Mouse (Mus musculus) neural tube, embryonic 14.5 days (tissue): Measurements from ENCODE around the gene Pax2. TPM values are rescaled to one million over a fixed set of nuclear protein-coding genes. Genes with fewer than 3 reads are reported as not detected.

ENCODE experiments used
- ATAC-seq: fragments of 200-750 bp; cut with Nextera tagmentation; 2 replicates; pipeline ENCODE4 v1.8.0; 2017; ENCODE audit warnings: low read depth, mild to moderate bottlenecking, moderate TSS enrichment, moderate library complexity
- H3K27ac ChIP-seq: fragments of 300-500 bp; sonication (generic); 2 replicates; pipeline ENCODE4 v1.5.1; 2014; ENCODE audit warnings: low read depth, mild to moderate bottlenecking, control low read depth, low read length, moderate library complexity, mixed read lengths
- H3K27me3 ChIP-seq: fragments of 300-500 bp; sonication (generic); 2 replicates; pipeline ENCODE4 v1.6.1; 2014; ENCODE audit warnings: low read length; ENCODE audit not compliant: control insufficient read depth, insufficient read depth
- H3K36me3 ChIP-seq: fragments of 300-500 bp; sonication (generic); 2 replicates; pipeline ENCODE4 v1.6.1; 2014; ENCODE audit warnings: low read length, mixed read lengths; ENCODE audit not compliant: control insufficient read depth, insufficient read depth
- H3K4me1 ChIP-seq: fragments of 300-500 bp; sonication (generic); 2 replicates; pipeline ENCODE4 v1.6.1; 2014; ENCODE audit warnings: low read length; ENCODE audit not compliant: control insufficient read depth, insufficient read depth
- H3K4me2 ChIP-seq: fragments of 300-500 bp; sonication (generic); 2 replicates; pipeline ENCODE4 v1.6.1; 2014; ENCODE audit warnings: mild to moderate bottlenecking, low read depth, low read length, control low read depth
- H3K4me3 ChIP-seq: fragments of 300-500 bp; sonication (generic); 2 replicates; pipeline ENCODE4 v1.5.1; 2014; ENCODE audit warnings: low read depth, low read length, control low read depth, mixed read lengths
- H3K9ac ChIP-seq: fragments of 300-500 bp; sonication (generic); replicated peaks from 2 replicates; pipeline ENCODE4 v1.6.1; 2014; ENCODE audit warnings: low read depth, mild to moderate bottlenecking, control low read depth, low read length, mixed read lengths
- H3K9me3 ChIP-seq: fragments of 300-500 bp; sonication (generic); 2 replicates; pipeline ENCODE4 v1.6.1; 2016; ENCODE audit warnings: low read length; ENCODE audit not compliant: control insufficient read depth
- WGBS: fragments of 180-500 bp; shearing (Covaris S2); extraction: QIAGEN DNeasy Blood & Tissue Kit; methylation state at CpG from one replicate; pipeline ENCODE4 v1.1.7; 2014; 5-methylcytosine and 5-hydroxymethylcytosine counted together
- microRNA-seq: library from miRNA; unstranded; fragments of <30 nt; microRNA quantifications from one replicate; pipeline ENCODE4, GENCODE M21; 2016
- polyA plus RNA-seq: library from polyadenylated mRNA; unstranded; fragments of >200 nt; fragmentation: Nextera tagmentation; extraction: Ambion mirVana; gene quantifications from 2 replicates; pipeline ENCODE4 v1.2.1, GENCODE M21; 2014

Gene Pax2
- polyA plus RNA-seq, 1 experiment from 2014 or later = 27.0 TPM

DNA sequence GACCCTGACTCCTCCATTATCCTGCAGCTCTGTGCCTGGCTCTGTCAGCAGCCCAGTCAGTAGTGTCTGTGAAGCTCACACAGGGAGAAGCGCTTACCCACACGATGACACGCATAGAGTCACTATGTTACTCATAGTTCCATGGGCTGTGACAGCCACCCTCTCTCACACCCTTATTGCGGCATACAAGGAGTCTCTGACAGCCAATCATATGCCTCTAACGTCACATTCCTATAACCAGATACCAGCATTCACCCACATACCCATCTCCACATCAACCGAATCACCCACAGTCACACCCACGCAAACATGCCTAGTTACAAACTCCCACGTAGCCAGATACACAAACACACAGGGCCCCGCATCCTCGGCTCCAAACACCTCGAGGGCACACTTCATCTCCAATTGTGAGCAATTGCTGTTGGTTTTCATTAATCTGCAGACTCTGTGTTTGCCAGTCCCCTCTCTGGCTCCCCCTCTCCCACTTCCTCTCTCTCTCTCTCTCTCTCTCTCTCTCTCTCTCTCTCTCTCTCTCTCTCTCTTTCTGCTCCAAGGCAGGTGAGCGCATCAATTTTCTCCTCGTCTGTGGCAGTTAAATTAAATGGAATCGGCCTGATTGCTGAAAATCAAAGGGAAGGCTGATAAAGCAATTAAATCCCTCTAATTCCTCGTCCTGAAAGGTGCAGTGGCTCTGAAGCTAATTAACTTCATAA lies 118.5 kb downstream of the Pax2 start:
- WGBS = 54% methylated on average over 15 of the region's 15 CpGs
- Histone ChIP-seq H3K4me2 (no peak overlapping the region), H3K4me3 (no peak overlapping the region), H3K9ac (no peak overlapping the region), H3K4me1 (0 out of 2 replicates have a peak, but pooled peaks cover 4% of the 10 kb centered on the region), H3K27ac (peak overlapping the region; percentile 35), H3K36me3 (no peaks in the 10 kb centered on the region), H3K9me3 (no peaks in the 10 kb centered on the region), H3K27me3 (0 out of 2 replicates have a peak, but pooled peaks cover 2% of the 10 kb centered on the region)
- ATAC-seq = 0 out of 2 replicates have a peak, but pooled peaks have one; percentile 34

DNA sequence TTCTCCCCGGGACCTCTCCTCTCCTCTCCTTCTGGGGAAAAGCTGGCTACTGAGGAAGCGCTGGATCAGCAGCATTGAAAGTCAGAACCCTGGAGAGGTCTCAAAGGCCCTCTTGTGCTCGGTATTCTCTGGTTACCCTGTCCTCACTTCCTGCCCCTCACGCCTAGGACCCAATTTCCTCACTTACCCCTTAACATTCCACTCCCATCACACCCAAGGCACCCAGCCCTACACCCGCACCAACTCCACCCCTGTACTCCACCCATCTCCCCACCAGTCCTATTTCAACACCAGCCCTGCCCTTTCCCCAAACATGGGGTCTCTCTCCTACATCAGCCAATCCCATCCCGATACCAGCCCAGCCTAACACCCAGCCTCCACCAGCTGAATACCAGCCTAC lies 119.1 kb downstream of the Pax2 start:
- no peaks in the 10 kb centered on the region for H3K9me3 ChIP-seq
- no peaks in the 10 kb centered on the region for H3K36me3 ChIP-seq
- H3K4me1 ChIP-seq = 0 out of 2 replicates have a peak, but pooled peaks cover 4% of the 10 kb centered on the region
- no peak for ATAC-seq
- no peak overlapping the region for H3K9ac ChIP-seq
- 0 out of 2 replicates have a peak, but pooled peaks cover 2% of the 10 kb centered on the region for H3K27me3 ChIP-seq
- H3K27ac ChIP-seq = peak overlapping the region; percentile 28; the same call in 1 of the 2 replicates
- H3K4me3 ChIP-seq = no peak overlapping the region
- no peak overlapping the region for H3K4me2 ChIP-seq
- WGBS = 31% methylated on average over 6 of the region's 6 CpGs

DNA sequence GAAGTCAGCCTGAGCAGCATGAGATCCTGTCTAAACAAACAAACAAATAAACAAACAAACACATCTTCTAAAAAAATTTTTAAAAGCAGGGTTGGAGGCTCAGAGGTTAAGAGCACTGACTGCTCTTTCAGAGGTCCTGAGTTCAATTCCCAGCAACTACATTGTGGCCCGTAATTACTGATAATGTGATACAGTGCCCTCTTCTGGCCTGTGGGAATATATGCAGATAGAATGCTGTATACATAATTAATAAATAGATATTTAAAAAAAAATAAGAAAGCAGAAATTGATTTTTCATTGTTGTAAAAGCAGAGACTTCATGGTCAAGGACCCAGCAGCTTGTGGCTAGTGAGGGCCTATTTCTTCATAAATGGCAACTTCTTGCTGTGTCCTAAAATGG lies 119.9 kb downstream of the Pax2 start:
- H3K4me3 ChIP-seq = no peak overlapping the region
- ATAC-seq = no peak
- H3K27ac ChIP-seq = no peak overlapping the region
- 0 out of 2 replicates have a peak, but pooled peaks cover 2% of the 10 kb centered on the region for H3K27me3 ChIP-seq
- H3K9me3 ChIP-seq = no peaks in the 10 kb centered on the region
- H3K36me3 ChIP-seq = no peaks in the 10 kb centered on the region
- H3K4me1 ChIP-seq = 0 out of 2 replicates have a peak, but pooled peaks cover 4% of the 10 kb centered on the region
- no peak overlapping the region for H3K4me2 ChIP-seq
- WGBS = 73% methylated on average over 1 of the region's 1 CpGs
- H3K9ac ChIP-seq = no peak overlapping the region

DNA sequence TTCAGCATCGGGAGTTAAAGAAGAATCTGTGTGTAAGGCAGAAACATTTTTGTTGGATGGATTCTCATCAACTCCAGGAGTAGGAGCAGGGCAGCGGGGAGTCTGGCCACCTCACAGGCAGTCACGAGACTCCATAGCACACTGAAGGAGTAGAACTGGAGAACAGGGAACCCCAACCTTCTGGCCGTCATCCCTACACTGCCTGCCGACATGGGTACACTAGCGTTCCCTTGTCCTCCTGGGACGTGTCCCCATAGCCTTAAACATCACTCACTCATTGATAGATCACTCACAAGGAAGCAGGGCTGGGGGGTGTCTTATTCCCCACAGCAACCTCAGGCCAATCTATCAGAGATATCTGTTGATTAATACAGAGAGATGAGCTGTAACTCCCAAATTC lies 120.7 kb downstream of the Pax2 start:
- Histone ChIP-seq H3K27me3 (0 out of 2 replicates have a peak, but pooled peaks cover 2% of the 10 kb centered on the region), H3K4me3 (no peak overlapping the region), H3K9me3 (no peaks in the 10 kb centered on the region), H3K27ac (no peak overlapping the region), H3K36me3 (no peaks in the 10 kb centered on the region), H3K4me2 (no peak overlapping the region), H3K4me1 (peaks cover 8% of the 10 kb centered on the region; the same call in 1 of the 2 replicates), H3K9ac (no peak overlapping the region)
- 90% methylated on average over 7 of the region's 7 CpGs for WGBS
- no peak for ATAC-seq

DNA sequence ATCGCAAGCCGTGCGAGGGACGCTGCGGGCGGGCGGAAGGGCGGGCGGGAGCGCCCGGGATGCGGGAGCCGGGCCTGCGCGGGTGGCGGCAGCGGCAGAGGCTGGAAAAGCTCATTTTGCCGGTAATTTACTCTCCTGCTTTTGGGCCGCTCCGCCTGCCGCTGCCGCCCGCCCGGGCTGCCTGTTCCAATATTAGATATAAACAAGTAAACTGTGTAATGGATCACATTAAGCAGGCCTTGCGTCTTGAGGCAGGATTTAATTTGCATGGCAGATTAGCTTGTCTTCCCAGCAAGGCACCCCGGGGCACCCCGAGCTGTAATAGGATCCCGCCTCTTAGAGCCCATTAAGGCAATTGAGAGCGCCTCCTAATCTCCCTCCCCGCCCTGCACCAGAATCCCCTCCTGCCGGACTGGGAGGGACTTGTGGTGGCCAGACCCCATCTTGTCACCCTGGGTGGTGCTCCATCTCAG lies 126.7 kb downstream of the Pax2 start:
- under 1% methylated on average over 31 of the region's 31 CpGs for WGBS
- Histone ChIP-seq H3K4me2 (peak overlapping the region; percentile 50), H3K9ac (peak overlapping the region; percentile 32), H3K4me1 (peaks cover 18% of the 10 kb centered on the region), H3K27ac (peak overlapping the region; percentile 74), H3K27me3 (no peaks in the 10 kb centered on the region; the same call in 1 of the 2 replicates), H3K4me3 (peak overlapping the region; percentile 22), H3K36me3 (no peaks in the 10 kb centered on the region), H3K9me3 (no peaks in the 10 kb centered on the region)
- peak; percentile 74 for ATAC-seq

DNA sequence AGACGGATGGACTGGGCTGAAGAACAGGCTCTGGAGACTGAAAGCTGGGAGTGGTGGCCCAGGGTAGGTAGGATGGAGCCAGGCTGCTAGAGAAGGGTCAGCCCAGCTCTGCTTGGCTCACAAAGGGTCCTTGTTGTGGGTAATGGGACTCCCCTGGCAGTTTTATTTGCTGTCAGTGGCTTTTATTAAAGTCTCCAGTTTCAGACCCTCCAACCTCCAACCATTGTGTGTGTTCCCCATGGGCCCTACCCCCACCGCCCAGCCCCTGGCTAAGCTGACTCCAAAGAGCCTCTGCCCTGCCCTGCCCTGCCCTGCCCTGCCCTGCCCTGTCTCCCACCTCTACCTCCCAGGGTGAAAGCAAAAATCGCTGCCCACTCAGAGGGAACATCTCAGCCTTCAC lies 128.5 kb downstream of the Pax2 start:
- no peaks in the 10 kb centered on the region for H3K9me3 ChIP-seq
- H3K4me2 ChIP-seq = no peak overlapping the region
- no peak overlapping the region for H3K27ac ChIP-seq
- H3K36me3 ChIP-seq = no peaks in the 10 kb centered on the region
- H3K4me3 ChIP-seq = no peak overlapping the region
- no peak overlapping the region for H3K9ac ChIP-seq
- peaks cover 18% of the 10 kb centered on the region for H3K4me1 ChIP-seq
- no peak for ATAC-seq
- WGBS = 26% methylated on average over 3 of the region's 3 CpGs
- H3K27me3 ChIP-seq = no peaks in the 10 kb centered on the region; the same call in 1 of the 2 replicates

DNA sequence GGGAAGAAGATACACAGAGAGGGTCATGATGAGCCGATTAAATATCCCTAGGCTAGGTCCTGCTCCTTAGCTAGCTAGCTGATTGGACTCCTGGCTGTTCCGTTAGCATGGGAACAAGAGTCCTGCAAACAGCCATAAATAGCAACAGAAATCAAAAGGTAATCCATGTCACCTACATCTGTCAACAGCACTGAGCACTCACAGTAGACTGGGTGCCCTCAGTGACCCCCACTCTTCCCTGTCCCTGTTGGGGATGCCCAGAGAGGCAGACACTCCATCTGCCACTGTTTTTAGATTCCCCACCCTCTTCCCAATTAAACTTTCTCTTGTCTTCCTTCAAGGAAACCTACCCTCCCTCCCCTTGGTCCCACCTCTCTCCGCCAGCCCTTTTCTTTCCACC lies 130.6 kb downstream of the Pax2 start:
- Histone ChIP-seq H3K27me3 (no peaks in the 10 kb centered on the region; the same call in 1 of the 2 replicates), H3K4me2 (no peak overlapping the region), H3K4me1 (peaks cover 15% of the 10 kb centered on the region), H3K4me3 (no peak overlapping the region), H3K36me3 (no peaks in the 10 kb centered on the region), H3K27ac (no peak overlapping the region), H3K9me3 (no peaks in the 10 kb centered on the region), H3K9ac (no peak overlapping the region)
- ATAC-seq = no peak
- 32% methylated on average over 3 of the region's 3 CpGs for WGBS

Small RNAs within 50 kb of the gene (microRNA-seq; reads per million reads assigned to microRNA genes)
- not detected for gene Mir6405

Other genes with a start within 250 kb of the Pax2 start
- 0.17 and 0.40 TPM in 2 replicates for gene Sec31b, start 210.2 kb upstream of the Pax2 start, polyA plus RNA-seq
- gene Gm20538, start 203.2 kb upstream of the Pax2 start, polyA plus RNA-seq = not detected in 2 replicates
- gene Ndufb8, start 200.6 kb upstream of the Pax2 start, polyA plus RNA-seq = 678 and 806 TPM in 2 replicates
- 21.0 and 28.2 TPM in 2 replicates for gene Hif1an, start 193.2 kb upstream of the Pax2 start, polyA plus RNA-seq
- 41.5 and 46.3 TPM in 2 replicates for gene Slf2, start 175.1 kb downstream of the Pax2 start, polyA plus RNA-seq
- 24.5 and 27.8 TPM in 2 replicates for gene Sema4g, start 233.1 kb downstream of the Pax2 start, polyA plus RNA-seq
- 10.2 and 12.8 TPM in 2 replicates for gene Twnk, start 249.6 kb downstream of the Pax2 start, polyA plus RNA-seq